27 mouse cellular contexts compared by ENCODE assay signal in the genomic region with DNA sequence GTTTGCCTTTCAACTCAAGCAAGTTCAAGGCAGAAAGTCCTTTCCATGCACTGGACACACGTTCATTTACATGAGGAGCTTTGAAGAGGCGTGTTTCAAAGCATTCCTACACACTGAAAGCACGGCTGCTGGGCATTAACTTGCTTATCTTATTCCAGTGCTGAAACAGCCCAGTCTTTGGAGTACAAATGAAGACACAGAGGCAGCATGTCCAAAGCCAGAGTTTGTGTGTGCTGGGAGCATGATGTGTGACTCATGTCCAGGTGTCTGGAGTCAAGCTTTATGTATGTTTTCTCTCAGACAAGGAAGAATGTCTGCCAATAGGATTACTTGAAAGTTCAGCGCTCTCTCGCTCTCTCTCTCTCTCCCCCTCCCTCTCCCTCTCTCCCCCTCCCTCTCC.
DNase-seq lines count a peak whose midpoint lies in the region; ATAC-seq and TF ChIP-seq lines count a peak whose summit lies in the region.
"Had no signal": no experiment of that assay in that cellular context is flagged by ENCODE, and none has a peak within 500 bp of the region (broad histone marks: within the 10 kb centered on the region; RNA-seq: fewer than 3 reads in every experiment).

No protein-coding gene starts in this region.

- no peak overlapping the region for H3K4me2 ChIP-seq in forebrain, postnatal 0 days (ENCODE audit: low read depth)
- H3K4me2 ChIP-seq in lung, embryonic 15.5 days = no peak overlapping the region
- H3K4me2 ChIP-seq in stomach, embryonic 15.5 days = no peak overlapping the region
- no peak overlapping the region for H3K4me2 ChIP-seq in hindbrain, embryonic 14.5 days (replicated peaks)
- H3K4me2 ChIP-seq: forebrain, embryonic 15.5 days; hindbrain, embryonic 12.5 days; kidney, embryonic 15.5 days had no signal

- ATAC-seq in forebrain, postnatal 0 days = no peak
- no peak for ATAC-seq in lung, embryonic 15.5 days (ENCODE audit: borderline replicate concordance, extremely low read depth, low FRiP score, low TSS enrichment)
- no peak for ATAC-seq in stomach, embryonic 15.5 days (ENCODE audit: insufficient read depth, low FRiP score, low read depth)
- no peak for ATAC-seq in hindbrain, embryonic 14.5 days (ENCODE audit: low FRiP score)
- ATAC-seq: forebrain, embryonic 15.5 days; inflammation-experienced regulatory T-cells, adult 6 months; midbrain, embryonic 16.5 days had no signal

- WGBS in forebrain, embryonic 10.5 days = 81% methylated on average over 5 of the region's 5 CpGs
- WGBS in forebrain, postnatal 0 days = 63% methylated on average over 5 of the region's 5 CpGs
- 49% methylated on average over 5 of the region's 5 CpGs for WGBS in lung, embryonic 15.5 days
- WGBS in stomach, embryonic 15.5 days = 29% methylated on average over 5 of the region's 5 CpGs
- WGBS in hindbrain, embryonic 14.5 days = 76% methylated on average over 5 of the region's 5 CpGs

- H3K36me3 ChIP-seq in forebrain, embryonic 10.5 days (replicated peaks) = no peaks in the 10 kb centered on the region
- H3K36me3 ChIP-seq in forebrain, postnatal 0 days (ENCODE audit: insufficient read depth) = no peaks in the 10 kb centered on the region
- no peaks in the 10 kb centered on the region for H3K36me3 ChIP-seq in lung, embryonic 15.5 days
- H3K36me3 ChIP-seq in stomach, embryonic 15.5 days = no peaks in the 10 kb centered on the region
- H3K36me3 ChIP-seq in hindbrain, embryonic 14.5 days (replicated peaks; ENCODE audit: control insufficient read depth, insufficient read depth) = no peaks in the 10 kb centered on the region
- H3K36me3 ChIP-seq: forebrain, embryonic 15.5 days; hindbrain, embryonic 12.5 days; kidney, embryonic 15.5 days; limb, embryonic 10.5 days had no signal

- no peaks in the 10 kb centered on the region; the same call in 1 of the 2 replicates for H3K27me3 ChIP-seq in forebrain, embryonic 10.5 days (ENCODE audit: poor library complexity, severe bottlenecking)
- no peaks in the 10 kb centered on the region for H3K27me3 ChIP-seq in forebrain, postnatal 0 days (ENCODE audit: insufficient read depth, low read length)
- H3K27me3 ChIP-seq in lung, embryonic 15.5 days = no peaks in the 10 kb centered on the region
- no peaks in the 10 kb centered on the region for H3K27me3 ChIP-seq in stomach, embryonic 15.5 days (replicated peaks)
- H3K27me3 ChIP-seq in hindbrain, embryonic 14.5 days (ENCODE audit: control insufficient read depth, insufficient read depth, low read length) = no peaks in the 10 kb centered on the region
- H3K27me3 ChIP-seq: forebrain, embryonic 15.5 days; hindbrain, embryonic 12.5 days; kidney, embryonic 15.5 days; megakaryocyte, embryonic 14.5 days had no signal

- no peak for TF ChIP-seq CTCF in forebrain, postnatal 0 days (IDR thresholded peaks at IDR 0.05; ENCODE audit: low read depth)

- no peak for DNase-seq in forebrain, embryonic 10.5 days (ENCODE audit: extremely low spot score, low spot score)
- no peak for DNase-seq in forebrain, postnatal 0 days
- DNase-seq in lung, postnatal 10 days = no peak
- DNase-seq in R1 (ENCODE audit: low read depth, low spot score) = peak; percentile 5
- DNase-seq in hindbrain, embryonic 14.5 days (ENCODE audit: low spot score) = no peak
- no peak for DNase-seq in frontal cortex, postnatal 14 days (ENCODE audit: low spot score in 2 of 2)
- DNase-seq: adrenal gland, postnatal 25 days; B cell, adult 2 months; cerebellum, adult 18-20 months; cerebellum, postnatal 25 days; heart, postnatal 14 days; kidney, postnatal 4 days; layer of hippocampus, adult 9-11 months; lung, adult 18-20 months; right cerebral cortex, postnatal 14 days; spleen, adult 18-20 months had no signal

- no peak overlapping the region for H3K9ac ChIP-seq in forebrain, postnatal 0 days
- no peak overlapping the region for H3K9ac ChIP-seq in lung, embryonic 15.5 days
- H3K9ac ChIP-seq in stomach, embryonic 15.5 days = no peak overlapping the region
- no peak overlapping the region for H3K9ac ChIP-seq in hindbrain, embryonic 14.5 days
- H3K9ac ChIP-seq: forebrain, embryonic 15.5 days; hindbrain, embryonic 12.5 days; kidney, embryonic 15.5 days had no signal

- no peak overlapping the region for H3K4me3 ChIP-seq in forebrain, embryonic 10.5 days
- H3K4me3 ChIP-seq in forebrain, postnatal 0 days (ENCODE audit: low read depth, low read length) = no peak overlapping the region
- H3K4me3 ChIP-seq in lung, embryonic 15.5 days = no peak overlapping the region
- no peak overlapping the region for H3K4me3 ChIP-seq in stomach, embryonic 15.5 days (replicated peaks)
- no peak overlapping the region for H3K4me3 ChIP-seq in hindbrain, embryonic 14.5 days (replicated peaks; ENCODE audit: low read length)
- H3K4me3 ChIP-seq: erythroblast, embryonic 14.5 days; forebrain, embryonic 15.5 days; hindbrain, embryonic 12.5 days; kidney, embryonic 15.5 days; left cerebral cortex, adult 2 months; limb, embryonic 10.5 days; megakaryocyte, embryonic 14.5 days had no signal

- 0 out of 2 replicates have a peak, but pooled peaks cover 5% of the 10 kb centered on the region for H3K4me1 ChIP-seq in forebrain, embryonic 10.5 days
- H3K4me1 ChIP-seq in forebrain, postnatal 0 days (ENCODE audit: insufficient read depth) = no peaks in the 10 kb centered on the region
- H3K4me1 ChIP-seq in lung, embryonic 15.5 days = peaks cover 34% of the 10 kb centered on the region
- H3K4me1 ChIP-seq in stomach, embryonic 15.5 days = peaks cover 7% of the 10 kb centered on the region; the same call in 1 of the 2 replicates
- H3K4me1 ChIP-seq in hindbrain, embryonic 14.5 days (replicated peaks; ENCODE audit: control insufficient read depth, insufficient read depth, low read length) = no peaks in the 10 kb centered on the region
- H3K4me1 ChIP-seq: hindbrain, embryonic 12.5 days; megakaryocyte, embryonic 14.5 days had no signal

- H3K9me3 ChIP-seq in forebrain, embryonic 10.5 days = no peaks in the 10 kb centered on the region
- H3K9me3 ChIP-seq in forebrain, postnatal 0 days (ENCODE audit: low read length) = no peaks in the 10 kb centered on the region
- H3K9me3 ChIP-seq in lung, embryonic 15.5 days = no peaks in the 10 kb centered on the region
- no peaks in the 10 kb centered on the region for H3K9me3 ChIP-seq in stomach, embryonic 15.5 days
- no peaks in the 10 kb centered on the region for H3K9me3 ChIP-seq in hindbrain, embryonic 14.5 days (ENCODE audit: control insufficient read depth, low read length)
- H3K9me3 ChIP-seq: forebrain, embryonic 15.5 days; hindbrain, embryonic 12.5 days; kidney, embryonic 15.5 days; limb, embryonic 10.5 days had no signal

- H3K27ac ChIP-seq in forebrain, embryonic 10.5 days = peak overlapping the region; percentile 20; the same call in 1 of the 2 replicates
- H3K27ac ChIP-seq in forebrain, postnatal 0 days (ENCODE audit: low read depth, low read length) = no peak overlapping the region
- H3K27ac ChIP-seq in lung, embryonic 15.5 days = 0 out of 2 replicates have a peak overlapping the region, but pooled peaks have one; percentile 44
- H3K27ac ChIP-seq in stomach, embryonic 15.5 days = peak overlapping the region; percentile 80
- H3K27ac ChIP-seq in hindbrain, embryonic 14.5 days = no peak overlapping the region
- H3K27ac ChIP-seq: forebrain, embryonic 15.5 days; hindbrain, embryonic 12.5 days; kidney, embryonic 15.5 days; left cerebral cortex, adult 2 months; limb, embryonic 10.5 days had no signal

Comparison
In these comparisons a context has a peak if more than half of its experiments do, and no peak if none do; other contexts are left out.
1. H3K27ac ChIP-seq: peak in forebrain, embryonic 10.5 days (single experiment), lung, embryonic 15.5 days (single experiment) and stomach, embryonic 15.5 days (single experiment); none in forebrain, postnatal 0 days (single experiment) and hindbrain, embryonic 14.5 days (single experiment).